Mouse (Mus musculus) layer of hippocampus, adult 9-11 months (tissue): ENCODE results near the gene Ceacam1.
A peak's percentile ranks its signal among the peaks of the same experiment; 100 is the strongest.
"Not testable (repeated sequence)": the region's sequence is repeated elsewhere in the genome, so short reads cannot be mapped to it uniquely, and the experiment has no call there.

ENCODE experiments used
- DNase-seq: peaks from one replicate; pipeline ENCODE4 v3.0.0; 2022

Gene Ceacam1

GRCm38 (mm10) chr7:25477091-25477751 lies at the start of gene Ceacam1:
Ceacam1 (minus strand) TSS chr7:25477603.
- DNase-seq: peak; percentile 27

GRCm38 (mm10) chr7:25516070-25516777 lies 38.8 kb upstream of the Ceacam1 start:
- not testable (repeated sequence) for DNase-seq

- peak; percentile 21 for DNase-seq
Observed at GRCm38 (mm10) chr7:25515667-25516066, 38.3 kb upstream of the Ceacam1 start.

- DNase-seq: no peak
Observed at GRCm38 (mm10) chr7:25509925-25510324, 32.5 kb upstream of the Ceacam1 start.

- DNase-seq: no peak
Observed at GRCm38 (mm10) chr7:25494649-25495048, 17.2 kb upstream of the Ceacam1 start.

- not testable (repeated sequence) for DNase-seq
Observed at GRCm38 (mm10) chr7:25490698-25491097, 13.3 kb upstream of the Ceacam1 start.

GRCm38 (mm10) chr7:25489382-25489781 lies 12.0 kb upstream of the Ceacam1 start:
- not testable (repeated sequence) for DNase-seq

GRCm38 (mm10) chr7:25486186-25486585 lies 8.8 kb upstream of the Ceacam1 start:
- no peak for DNase-seq

- DNase-seq: no peak
Observed at GRCm38 (mm10) chr7:25485061-25485460, 7.7 kb upstream of the Ceacam1 start.

- no peak for DNase-seq
Observed at GRCm38 (mm10) chr7:25483133-25483735, 5.8 kb upstream of the Ceacam1 start.

- not testable (repeated sequence) for DNase-seq
Observed at GRCm38 (mm10) chr7:25480791-25481190, 3.4 kb upstream of the Ceacam1 start.

GRCm38 (mm10) chr7:25479440-25479839 lies 2.0 kb upstream of the Ceacam1 start:
- peak; percentile 24 for DNase-seq

GRCm38 (mm10) chr7:25477752-25478093 lies 320 bp upstream of the Ceacam1 start:
- not testable (repeated sequence) for DNase-seq

- not testable (repeated sequence) for DNase-seq
Observed at GRCm38 (mm10) chr7:25471821-25472220, 5.6 kb downstream of the Ceacam1 start.

- not testable (repeated sequence) for DNase-seq
Observed at GRCm38 (mm10) chr7:25465586-25465985, 11.8 kb downstream of the Ceacam1 start.

- no peak for DNase-seq
Observed at GRCm38 (mm10) chr7:25465010-25465409, 12.4 kb downstream of the Ceacam1 start.

- not testable (repeated sequence) for DNase-seq
Observed at GRCm38 (mm10) chr7:25462033-25462337, 15.4 kb downstream of the Ceacam1 start.

GRCm38 (mm10) chr7:25461336-25462032 lies 15.9 kb downstream of the Ceacam1 start:
- DNase-seq: peak; percentile 73

GRCm38 (mm10) chr7:25452103-25452502 lies 25.3 kb downstream of the Ceacam1 start:
- no peak for DNase-seq

- DNase-seq: no peak
Observed at GRCm38 (mm10) chr7:25449913-25450890, 27.2 kb downstream of the Ceacam1 start.

- DNase-seq: no peak
Observed at GRCm38 (mm10) chr7:25440816-25441153, 36.6 kb downstream of the Ceacam1 start.
